Mouse (Mus musculus): ENCODE measurements at regions not wholly inside any gene's neighbourhood (a gene's known extent, or its start where the extent isn't known, plus 50 kb on each side); places are given as distances from the start of the nearest gene placed in this dataset.

DNA sequence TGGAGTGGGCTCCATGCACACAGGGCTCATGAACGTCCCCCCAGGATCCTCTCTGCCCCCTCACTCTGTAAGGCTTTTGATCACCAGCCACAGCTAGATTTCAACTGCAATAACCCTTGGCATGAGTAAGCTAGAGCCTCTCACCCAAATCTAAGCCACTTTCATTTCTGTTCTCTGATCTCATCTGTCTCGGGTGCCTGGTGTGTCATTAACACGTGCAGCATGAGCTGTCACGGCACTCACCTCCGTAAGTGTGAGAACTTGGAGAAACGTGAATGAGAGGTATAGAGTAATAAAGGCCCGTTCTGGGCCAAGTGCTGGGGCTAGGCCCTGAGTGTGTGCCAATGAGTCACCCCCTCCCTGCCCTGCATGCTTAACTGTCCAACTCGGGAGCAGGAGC, 131.8 kb upstream of the Ngf start:
- ATAC-seq (ENCODE audit: low FRiP score) (no peak), DNase-seq (ENCODE audit: low spot score) (no peak)
- Histone ChIP-seq H3K4me3 (ENCODE audit: low read depth, low read length) (no peak overlapping the region), H3K27ac (ENCODE audit: low read depth, low read length) (no peak overlapping the region), H3K9ac (ENCODE audit: low read depth, low read length) (no peak overlapping the region), H3K27me3 (ENCODE audit: control insufficient read depth, insufficient read depth, low read length) (no peaks in the 10 kb centered on the region), H3K36me3 (ENCODE audit: control insufficient read depth, insufficient read depth, low read length) (no peaks in the 10 kb centered on the region), H3K9me3 (ENCODE audit: control insufficient read depth, low read length) (no peaks in the 10 kb centered on the region), H3K4me2 (replicated peaks; ENCODE audit: low read depth, low read length) (no peak overlapping the region), H3K4me1 (replicated peaks; ENCODE audit: control insufficient read depth, insufficient read depth, low read length) (no peaks in the 10 kb centered on the region)
- 78% methylated on average over 8 of the region's 8 CpGs for WGBS

DNA sequence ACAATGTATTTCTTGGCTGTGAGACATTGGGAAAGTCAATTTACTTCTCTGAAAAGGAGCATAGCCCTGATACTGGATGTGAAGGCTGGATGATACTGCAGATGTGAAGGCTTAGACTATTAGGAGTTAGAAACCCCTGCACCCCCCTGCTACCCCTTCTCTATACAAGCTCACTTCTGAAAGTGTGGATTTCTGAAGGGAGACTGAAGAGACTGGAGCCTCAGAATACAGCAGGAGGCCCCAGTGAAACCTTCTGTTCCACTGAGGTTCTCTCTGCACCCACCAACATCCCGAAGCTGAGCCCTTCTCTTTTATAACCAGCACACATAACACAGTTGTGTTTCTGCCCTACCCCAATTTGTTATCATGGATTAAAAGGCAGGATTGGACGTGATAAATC, 131.7 kb upstream of the Vangl1 start:
- Histone ChIP-seq H3K4me2 (replicated peaks; ENCODE audit: low read depth, low read length) (no peak overlapping the region), H3K36me3 (ENCODE audit: control insufficient read depth, insufficient read depth, low read length) (no peaks in the 10 kb centered on the region), H3K4me1 (replicated peaks; ENCODE audit: control insufficient read depth, insufficient read depth, low read length) (no peaks in the 10 kb centered on the region), H3K27ac (ENCODE audit: low read depth, low read length) (no peak overlapping the region), H3K4me3 (ENCODE audit: low read depth, low read length) (no peak overlapping the region), H3K9me3 (ENCODE audit: control insufficient read depth, low read length) (no peaks in the 10 kb centered on the region), H3K27me3 (ENCODE audit: control insufficient read depth, insufficient read depth, low read length) (no peaks in the 10 kb centered on the region), H3K9ac (ENCODE audit: low read depth, low read length) (no peak overlapping the region)
- WGBS, result 79% methylated on average over 2 of the region's 2 CpGs
- no peak for ATAC-seq (ENCODE audit: low FRiP score)
- no peak for DNase-seq (ENCODE audit: low spot score)

DNA sequence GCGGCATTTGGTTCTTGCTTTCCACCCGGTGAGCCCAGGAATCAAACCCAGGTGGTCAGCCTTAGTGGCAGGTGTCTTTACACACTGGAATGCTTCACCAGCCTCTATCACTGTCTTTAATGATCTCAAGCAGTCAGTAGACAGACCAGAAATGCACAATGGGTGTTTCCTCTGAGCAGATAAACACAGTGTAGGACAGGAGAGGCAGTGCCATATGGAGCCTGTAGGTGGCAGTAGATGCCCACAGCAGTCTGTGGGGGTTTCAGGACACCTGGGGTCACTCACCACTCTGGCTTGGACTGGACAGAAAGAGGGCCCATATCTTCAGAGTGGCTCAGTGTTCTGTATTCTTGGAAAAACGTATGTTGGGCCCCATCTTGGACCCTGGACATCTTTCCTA, 130.7 kb upstream of the Vangl1 start:
- Histone ChIP-seq H3K27ac (ENCODE audit: low read depth, low read length) (no peak overlapping the region), H3K27me3 (ENCODE audit: control insufficient read depth, insufficient read depth, low read length) (no peaks in the 10 kb centered on the region), H3K4me3 (ENCODE audit: low read depth, low read length) (no peak overlapping the region), H3K4me2 (replicated peaks; ENCODE audit: low read depth, low read length) (no peak overlapping the region), H3K4me1 (replicated peaks; ENCODE audit: control insufficient read depth, insufficient read depth, low read length) (no peaks in the 10 kb centered on the region), H3K9ac (ENCODE audit: low read depth, low read length) (no peak overlapping the region), H3K36me3 (ENCODE audit: control insufficient read depth, insufficient read depth, low read length) (no peaks in the 10 kb centered on the region), H3K9me3 (ENCODE audit: control insufficient read depth, low read length) (no peaks in the 10 kb centered on the region)
- ATAC-seq (ENCODE audit: low FRiP score) (peak; percentile 27; the same call in 1 of the 2 replicates), DNase-seq (ENCODE audit: low spot score) (peak; percentile 61)
- 85% methylated on average over 3 of the region's 3 CpGs for WGBS

DNA sequence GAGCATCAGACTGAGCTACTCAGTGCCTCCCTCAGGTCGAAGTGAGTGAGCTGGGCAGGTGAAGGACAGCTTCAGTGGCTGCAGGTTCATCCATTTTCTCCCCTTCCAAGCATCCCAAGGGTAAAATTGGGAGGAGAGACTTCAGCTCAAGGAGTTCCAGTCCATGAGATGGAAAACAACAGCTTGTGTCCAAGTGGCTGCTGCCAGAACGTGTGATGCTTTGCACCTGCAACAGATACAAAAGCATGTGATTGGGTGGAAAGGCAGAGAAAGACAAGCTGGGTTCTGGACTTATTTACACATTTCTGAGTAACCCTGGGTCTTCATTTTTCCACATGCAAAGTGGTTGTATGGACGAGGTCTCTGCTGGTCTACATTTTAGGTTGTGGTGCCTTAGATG, 127.7 kb upstream of the Vangl1 start:
- no peak overlapping the region for H3K27ac ChIP-seq (ENCODE audit: low read depth, low read length)
- no peak overlapping the region for H3K4me2 ChIP-seq (replicated peaks; ENCODE audit: low read depth, low read length)
- H3K4me1 ChIP-seq (replicated peaks; ENCODE audit: control insufficient read depth, insufficient read depth, low read length), result no peaks in the 10 kb centered on the region
- 69% methylated on average over 3 of the region's 3 CpGs for WGBS
- H3K4me3 ChIP-seq (ENCODE audit: low read depth, low read length), result no peak overlapping the region
- no peaks in the 10 kb centered on the region for H3K27me3 ChIP-seq (ENCODE audit: control insufficient read depth, insufficient read depth, low read length)
- no peaks in the 10 kb centered on the region for H3K9me3 ChIP-seq (ENCODE audit: control insufficient read depth, low read length)
- DNase-seq (ENCODE audit: low spot score) (no peak), ATAC-seq (ENCODE audit: low FRiP score) (no peak)
- no peak overlapping the region for H3K9ac ChIP-seq (ENCODE audit: low read depth, low read length)
- H3K36me3 ChIP-seq (ENCODE audit: control insufficient read depth, insufficient read depth, low read length), result no peaks in the 10 kb centered on the region

DNA sequence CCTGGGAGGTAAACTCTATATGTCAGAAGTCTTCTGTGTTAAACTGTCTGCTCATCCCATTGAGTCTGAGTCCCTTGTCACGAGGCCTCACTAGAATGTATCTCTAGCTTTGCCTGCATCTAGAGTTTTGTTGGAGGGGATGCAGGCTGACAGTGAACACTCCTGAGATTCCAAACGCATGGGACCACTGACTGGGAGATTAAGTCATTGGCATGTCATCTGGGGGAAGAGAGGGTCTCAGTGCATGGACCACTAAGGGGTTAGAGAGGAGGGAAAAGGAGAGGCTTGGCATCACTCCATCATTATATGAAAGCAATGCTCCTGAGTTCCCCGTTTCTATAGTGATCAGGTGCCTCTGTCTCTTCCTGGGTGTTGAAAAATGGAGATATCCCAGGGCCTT, 114.8 kb upstream of the Vangl1 start:
- Histone ChIP-seq H3K36me3 (ENCODE audit: control insufficient read depth, insufficient read depth, low read length) (no peaks in the 10 kb centered on the region), H3K9me3 (ENCODE audit: control insufficient read depth, low read length) (no peaks in the 10 kb centered on the region), H3K4me3 (ENCODE audit: low read depth, low read length) (no peak overlapping the region), H3K27ac (ENCODE audit: low read depth, low read length) (no peak overlapping the region), H3K27me3 (ENCODE audit: control insufficient read depth, insufficient read depth, low read length) (no peaks in the 10 kb centered on the region), H3K4me1 (replicated peaks; ENCODE audit: control insufficient read depth, insufficient read depth, low read length) (no peaks in the 10 kb centered on the region), H3K4me2 (replicated peaks; ENCODE audit: low read depth, low read length) (no peak overlapping the region), H3K9ac (ENCODE audit: low read depth, low read length) (no peak overlapping the region)
- ATAC-seq (ENCODE audit: low FRiP score) (no peak), DNase-seq (ENCODE audit: low spot score) (no peak)
- 81% methylated on average over 3 of the region's 3 CpGs for WGBS

DNA sequence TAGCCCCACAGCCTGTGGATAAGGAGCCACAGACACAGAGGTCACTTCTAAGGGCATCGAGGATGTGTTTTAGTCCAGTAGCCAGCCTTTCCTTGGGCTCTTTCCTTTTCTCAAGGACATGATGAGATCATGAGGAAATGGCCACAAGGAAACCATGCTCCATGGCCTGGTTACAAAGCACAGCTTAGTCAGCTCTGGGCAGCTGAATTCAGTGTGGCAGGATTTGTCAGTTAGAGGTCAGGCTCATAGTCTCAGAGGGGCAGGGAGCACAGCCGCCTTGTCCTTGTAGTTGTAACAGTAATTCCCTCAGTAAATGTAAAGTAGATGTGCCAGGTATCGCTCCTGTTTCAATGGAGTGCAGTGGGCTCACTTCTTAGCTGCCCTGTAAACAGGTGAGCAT, 111.7 kb upstream of the Vangl1 start:
- no peaks in the 10 kb centered on the region for H3K36me3 ChIP-seq (ENCODE audit: control insufficient read depth, insufficient read depth, low read length)
- H3K9me3 ChIP-seq (ENCODE audit: control insufficient read depth, low read length), result no peaks in the 10 kb centered on the region
- WGBS, result 84% methylated on average over 3 of the region's 3 CpGs
- no peak overlapping the region for H3K4me3 ChIP-seq (ENCODE audit: low read depth, low read length)
- H3K27ac ChIP-seq (ENCODE audit: low read depth, low read length), result no peak overlapping the region
- DNase-seq (ENCODE audit: low spot score) (no peak), ATAC-seq (ENCODE audit: low FRiP score) (no peak)
- no peaks in the 10 kb centered on the region for H3K4me1 ChIP-seq (replicated peaks; ENCODE audit: control insufficient read depth, insufficient read depth, low read length)
- H3K9ac ChIP-seq (ENCODE audit: low read depth, low read length), result no peak overlapping the region
- no peaks in the 10 kb centered on the region for H3K27me3 ChIP-seq (ENCODE audit: control insufficient read depth, insufficient read depth, low read length)
- H3K4me2 ChIP-seq (replicated peaks; ENCODE audit: low read depth, low read length), result no peak overlapping the region

DNA sequence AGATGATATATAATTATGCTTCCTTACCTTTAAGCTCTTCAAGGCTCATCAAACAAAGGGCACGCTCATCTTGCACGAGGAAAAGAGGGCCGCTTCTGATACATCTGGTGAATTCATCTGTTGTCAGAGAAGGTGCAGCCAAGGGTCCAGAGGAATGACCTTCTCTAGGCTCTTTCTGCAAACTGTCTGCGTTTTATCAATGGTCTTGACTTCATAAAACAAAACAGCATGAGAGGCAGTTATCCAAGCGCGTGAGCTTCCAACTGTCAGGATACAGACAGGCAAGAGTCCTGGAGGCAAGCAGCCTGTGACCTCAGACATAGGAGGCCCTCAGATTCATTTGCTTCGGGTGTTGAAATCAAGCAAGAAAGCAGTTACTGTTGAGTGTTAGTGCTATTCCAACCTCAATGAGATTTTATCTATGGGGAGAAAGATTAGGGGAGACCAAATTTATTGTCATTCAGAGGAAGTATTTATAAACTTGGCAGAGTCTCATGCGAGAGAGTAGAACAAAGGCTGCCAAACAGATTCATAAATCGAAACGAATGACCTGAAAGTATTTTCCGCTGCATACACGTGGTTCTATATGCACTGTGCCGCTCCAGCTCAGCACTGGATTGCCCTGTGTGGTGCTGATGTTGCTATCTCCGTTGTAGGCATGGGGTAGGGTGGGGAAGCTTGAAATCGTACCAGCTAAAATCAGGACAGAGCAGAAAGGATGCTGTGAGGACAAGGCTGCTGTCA, 107.2 kb upstream of the Vangl1 start:
- Histone ChIP-seq H3K4me1 (replicated peaks; ENCODE audit: control insufficient read depth, insufficient read depth, low read length) (no peaks in the 10 kb centered on the region), H3K9ac (ENCODE audit: low read depth, low read length) (no peak overlapping the region), H3K27ac (ENCODE audit: low read depth, low read length) (no peak overlapping the region), H3K36me3 (ENCODE audit: control insufficient read depth, insufficient read depth, low read length) (no peaks in the 10 kb centered on the region), H3K4me3 (ENCODE audit: low read depth, low read length) (no peak overlapping the region), H3K4me2 (replicated peaks; ENCODE audit: low read depth, low read length) (no peak overlapping the region), H3K27me3 (ENCODE audit: control insufficient read depth, insufficient read depth, low read length) (no peaks in the 10 kb centered on the region), H3K9me3 (ENCODE audit: control insufficient read depth, low read length) (no peaks in the 10 kb centered on the region)
- WGBS, result 81% methylated on average over 15 of the region's 15 CpGs
- ATAC-seq (ENCODE audit: low FRiP score) (no peak), DNase-seq (ENCODE audit: low spot score) (no peak)

DNA sequence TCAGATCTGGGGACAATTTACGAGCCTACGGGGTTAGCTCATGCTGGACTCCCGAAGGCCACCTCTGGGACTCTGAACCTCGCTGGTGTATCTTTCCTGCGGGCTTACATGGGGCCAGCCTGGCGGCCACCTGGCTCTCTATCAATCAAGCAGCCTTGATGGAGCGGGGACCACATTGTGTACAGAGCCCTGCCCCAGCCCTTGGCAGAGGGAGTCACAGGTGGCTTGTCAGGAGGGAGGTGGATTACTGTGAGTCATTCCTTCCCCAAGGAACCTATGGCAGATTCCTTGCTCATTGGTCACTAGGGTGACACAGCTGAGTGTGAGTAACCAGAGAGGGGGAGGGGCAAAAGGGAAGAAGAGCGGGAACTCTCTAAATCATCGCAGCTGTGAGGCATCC, 105.8 kb upstream of the Vangl1 start:
- Histone ChIP-seq H3K4me3 (ENCODE audit: low read depth, low read length) (no peak overlapping the region), H3K36me3 (ENCODE audit: control insufficient read depth, insufficient read depth, low read length) (no peaks in the 10 kb centered on the region), H3K9me3 (ENCODE audit: control insufficient read depth, low read length) (no peaks in the 10 kb centered on the region), H3K27ac (ENCODE audit: low read depth, low read length) (no peak overlapping the region), H3K4me2 (replicated peaks; ENCODE audit: low read depth, low read length) (no peak overlapping the region), H3K9ac (ENCODE audit: low read depth, low read length) (no peak overlapping the region), H3K4me1 (replicated peaks; ENCODE audit: control insufficient read depth, insufficient read depth, low read length) (no peaks in the 10 kb centered on the region), H3K27me3 (ENCODE audit: control insufficient read depth, insufficient read depth, low read length) (no peaks in the 10 kb centered on the region)
- WGBS, result 74% methylated on average over 9 of the region's 9 CpGs
- ATAC-seq (ENCODE audit: low FRiP score) (no peak), DNase-seq (ENCODE audit: low spot score) (peak; percentile 7)

DNA sequence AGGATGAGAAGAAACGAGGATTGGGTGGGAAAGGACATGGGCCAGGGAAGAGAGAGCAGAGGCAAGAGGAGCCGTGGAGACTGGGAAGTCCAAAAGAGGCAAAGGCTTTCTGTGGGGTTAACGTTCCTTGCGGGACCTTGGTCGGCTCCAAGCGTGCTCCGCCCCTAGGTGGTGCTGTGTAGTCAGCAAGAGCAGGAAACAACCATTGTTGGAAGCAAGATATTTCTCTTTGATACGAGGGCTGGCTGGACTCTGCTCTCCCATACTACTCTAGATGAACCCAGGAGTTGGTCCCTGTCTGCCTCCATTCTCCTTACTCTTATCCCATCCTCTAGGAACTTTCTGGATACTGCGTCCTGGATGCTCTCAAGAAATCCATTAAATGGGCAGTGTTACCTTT, 105.3 kb upstream of the Vangl1 start:
- Histone ChIP-seq H3K9ac (ENCODE audit: low read depth, low read length) (no peak overlapping the region), H3K27me3 (ENCODE audit: control insufficient read depth, insufficient read depth, low read length) (no peaks in the 10 kb centered on the region), H3K27ac (ENCODE audit: low read depth, low read length) (no peak overlapping the region), H3K4me2 (replicated peaks; ENCODE audit: low read depth, low read length) (no peak overlapping the region), H3K4me3 (ENCODE audit: low read depth, low read length) (no peak overlapping the region), H3K9me3 (ENCODE audit: control insufficient read depth, low read length) (no peaks in the 10 kb centered on the region), H3K36me3 (ENCODE audit: control insufficient read depth, insufficient read depth, low read length) (no peaks in the 10 kb centered on the region), H3K4me1 (replicated peaks; ENCODE audit: control insufficient read depth, insufficient read depth, low read length) (no peaks in the 10 kb centered on the region)
- WGBS, result 19% methylated on average over 9 of the region's 9 CpGs
- peak; percentile 73 for DNase-seq (ENCODE audit: low spot score)
- ATAC-seq (ENCODE audit: low FRiP score), result peak; percentile 51; the same call in 1 of the 2 replicates

Measured in hindbrain, embryonic 11.5 days (tissue).